Mouse (Mus musculus) ES-E14 (cell line): ENCODE measurements at regions not wholly inside any gene's neighbourhood (a gene's known extent, or its start where the extent isn't known, plus 50 kb on each side); places are given as distances from the start of the nearest gene placed in this dataset.

Source experiments
- CHD2 ChIP-seq: IDR thresholded peaks from 2 replicates; pipeline ENCODE4 v1.6.1; 2014; ENCODE audit warnings: mild to moderate bottlenecking, low read depth, low read length, inconsistent platforms
- HCFC1 ChIP-seq: IDR thresholded peaks from 2 replicates; pipeline ENCODE4 v1.6.1; 2012; ENCODE audit warnings: low read length, inconsistent platforms, borderline replicate concordance; ENCODE audit not compliant: insufficient read depth
- MAFK ChIP-seq: IDR thresholded peaks from 2 replicates; pipeline ENCODE4 v1.6.1; 2014; ENCODE audit warnings: mild to moderate bottlenecking, low read depth, low read length, inconsistent platforms; ENCODE audit not compliant: insufficient read depth
- ZC3H11A ChIP-seq: IDR thresholded peaks from 2 replicates; pipeline ENCODE4 v1.6.1; 2012; ENCODE audit warnings: low read depth, mild to moderate bottlenecking, inconsistent platforms, low read length, borderline replicate concordance
- ZNF384 ChIP-seq: IDR thresholded peaks from 2 replicates; pipeline ENCODE4 v1.6.1; 2012; ENCODE audit warnings: low read depth, low read length, inconsistent platforms

DNA sequence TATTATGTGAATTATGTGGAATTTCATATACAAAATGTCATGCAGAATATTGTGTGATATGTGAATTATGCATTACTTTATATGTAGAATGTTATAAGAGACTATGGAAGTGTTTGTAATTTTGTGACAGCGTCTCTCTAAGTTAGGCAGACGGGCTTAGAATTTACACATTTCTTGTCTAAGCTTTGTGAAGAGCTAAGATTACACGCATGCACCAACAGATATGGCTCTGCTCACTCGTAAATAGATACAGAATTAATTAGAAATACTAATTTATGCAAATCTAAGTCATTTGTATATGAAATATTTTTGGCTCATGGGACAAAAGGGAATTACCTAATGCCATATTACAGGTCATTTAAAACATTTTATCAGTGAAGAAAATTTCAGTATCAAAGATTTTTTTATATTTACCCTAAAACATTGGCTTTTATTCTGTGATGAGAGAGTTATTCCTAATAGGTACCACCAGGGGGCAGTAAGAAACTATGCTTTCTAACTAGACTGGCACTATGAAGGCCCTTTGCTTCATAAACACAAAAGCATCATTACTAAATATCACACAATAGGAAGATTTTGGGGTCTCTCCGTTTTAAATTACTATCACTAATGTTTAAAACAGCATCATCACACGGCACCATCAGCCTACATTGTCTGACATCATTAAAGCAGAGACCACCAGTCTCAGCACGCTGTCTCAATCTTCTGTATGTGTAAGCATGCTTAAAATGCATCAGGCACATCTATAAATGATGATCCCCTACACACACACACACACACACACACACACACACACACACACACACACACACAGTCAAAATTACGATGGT lies 203.8 kb upstream of the Chl1 start:
- TF ChIP-seq ZNF384 = no peak
- no peak for TF ChIP-seq HCFC1
- TF ChIP-seq CHD2 = no peak
- peak; percentile 52 for TF ChIP-seq ZC3H11A
- TF ChIP-seq MAFK = no peak
